26 mouse cellular contexts compared by ENCODE assay signal in the genomic region with DNA sequence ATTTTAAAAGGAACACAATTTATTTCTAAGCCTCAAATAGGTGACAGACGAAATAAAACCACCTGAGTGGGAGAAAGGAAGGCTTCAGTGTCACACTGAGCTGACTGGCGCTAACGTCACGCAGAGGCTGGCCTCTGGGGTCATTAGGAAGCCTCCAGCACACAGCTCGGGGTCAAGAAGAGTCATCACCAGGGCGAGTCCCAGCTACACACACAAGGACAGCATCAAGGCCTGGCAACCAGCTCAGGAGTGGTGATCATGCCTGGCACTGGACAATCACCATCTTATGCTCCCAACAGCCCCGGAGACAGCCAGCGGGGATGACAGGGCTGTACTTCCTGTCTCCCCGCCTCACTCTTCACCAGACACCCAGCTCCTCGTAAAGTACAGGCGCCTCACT. TPM values are rescaled to one million over a fixed set of nuclear protein-coding genes. Genes with fewer than 3 reads are reported as not detected.
"Had no signal": no experiment of that assay in that cellular context is flagged by ENCODE, and none has a peak within 500 bp of the region (broad histone marks: within the 10 kb centered on the region; RNA-seq: fewer than 3 reads in every experiment).

No protein-coding gene starts in this region.

- DNase-seq: kidney, adult 9 months; kidney, postnatal 14 days; kidney, postnatal 4 days; left cerebral cortex, postnatal 4 days; liver, postnatal 0 days; lung, embryonic 14.5 days; midbrain, embryonic 14.5 days; spleen, adult 18-20 months; thymus, postnatal 25 days had no signal

RNA-seq across cellular contexts. Expression of a gene that starts 13.6 kb away (rescaled TPM):
- total RNA-seq: layer of hippocampus, adult 18-20 months; layer of hippocampus, postnatal 14 days; left cerebral cortex, adult 8-10 months; left cerebral cortex, postnatal 14 days; left cerebral cortex, postnatal 4 days; megakaryocyte, adult 5-6 weeks; midbrain, postnatal 0 days had no signal
- polyA plus RNA-seq: kidney, embryonic 16.5 days; limb, embryonic 12.5 days; limb, embryonic 15.5 days; liver, embryonic 11.5 days; liver, embryonic 14.5 days; liver, postnatal 0 days; lung, embryonic 14.5 days; lung, postnatal 0 days; macrophage; midbrain, postnatal 0 days; neural tube, embryonic 11.5 days; neural tube, embryonic 14.5 days; stomach, embryonic 15.5 days; thymus, postnatal 0 days had no signal
